Mouse (Mus musculus) adrenal gland, postnatal 36 days (tissue): ENCODE data around the gene Traf3ip2. TPM values are rescaled to one million over a fixed set of nuclear protein-coding genes. Genes with fewer than 3 reads are reported as not detected.

Experiments used
- DNase-seq, 2 experiments: peaks; one replicate each; pipeline ENCODE4 v3.0.0; 2021; ENCODE audit warnings: mixed read lengths in 1 of 2
- total RNA-seq, 2 experiments: library from RNA; stranded (reverse); gene quantifications; 2 replicates each; pipeline ENCODE4 v1.2.3; 2021

Gene Traf3ip2
- total RNA-seq, 2 experiments from 2014 or later, result 12.5 to 18.9 TPM

DNA sequence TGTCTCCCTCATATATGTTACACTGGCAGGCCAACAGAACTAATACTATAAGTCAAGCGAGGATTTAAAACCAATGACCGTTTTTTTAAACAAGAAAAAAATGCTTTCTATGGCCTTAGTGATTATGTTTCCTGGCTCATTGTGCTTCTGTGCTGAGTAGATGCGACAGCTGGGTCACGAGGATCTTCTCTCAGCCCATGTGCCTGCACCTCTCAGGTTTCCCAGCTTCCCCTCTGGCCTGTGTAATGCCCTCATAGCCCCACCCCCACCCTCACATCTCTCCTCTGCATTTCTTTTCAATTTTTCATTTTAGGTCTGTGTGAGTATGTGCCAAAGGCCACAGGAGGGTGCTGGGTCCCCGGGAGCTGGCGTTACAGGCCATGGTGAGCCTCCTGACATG lies 20.6 kb downstream of the Traf3ip2 start:
- DNase-seq, result no peak

GRCm38 (mm10) chr10:39634423-39635101 lies 21.8 kb downstream of the Traf3ip2 start:
- no peak for DNase-seq

- DNase-seq, result no peak
Measured at GRCm38 (mm10) chr10:39638862-39639261, 26.1 kb downstream of the Traf3ip2 start.

DNA sequence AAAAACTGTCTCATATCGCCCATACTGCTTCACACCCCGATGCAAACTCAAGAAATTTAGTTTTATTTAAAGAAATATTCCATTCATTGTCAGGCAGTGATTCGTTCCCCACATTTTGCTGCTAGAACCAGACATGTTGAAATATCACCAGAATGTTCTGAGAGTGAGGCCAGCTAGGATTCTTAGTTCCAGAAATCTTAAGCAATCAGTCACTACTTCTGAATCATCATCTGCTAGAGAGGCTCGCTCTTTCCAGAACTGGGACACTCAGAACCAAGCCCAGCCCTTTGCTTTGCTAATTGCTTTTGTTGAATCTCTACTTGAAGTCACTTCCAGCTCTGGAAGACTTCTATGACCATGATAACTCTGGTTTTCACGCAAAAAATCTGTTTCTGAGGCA lies 27.0 kb downstream of the Traf3ip2 start:
- DNase-seq, result peak in 1 of 2 experiments; percentile 48

GRCm38 (mm10) chr10:39640817-39641226 lies 28.1 kb downstream of the Traf3ip2 start:
- peak; percentile 51 to 64 for DNase-seq

DNA sequence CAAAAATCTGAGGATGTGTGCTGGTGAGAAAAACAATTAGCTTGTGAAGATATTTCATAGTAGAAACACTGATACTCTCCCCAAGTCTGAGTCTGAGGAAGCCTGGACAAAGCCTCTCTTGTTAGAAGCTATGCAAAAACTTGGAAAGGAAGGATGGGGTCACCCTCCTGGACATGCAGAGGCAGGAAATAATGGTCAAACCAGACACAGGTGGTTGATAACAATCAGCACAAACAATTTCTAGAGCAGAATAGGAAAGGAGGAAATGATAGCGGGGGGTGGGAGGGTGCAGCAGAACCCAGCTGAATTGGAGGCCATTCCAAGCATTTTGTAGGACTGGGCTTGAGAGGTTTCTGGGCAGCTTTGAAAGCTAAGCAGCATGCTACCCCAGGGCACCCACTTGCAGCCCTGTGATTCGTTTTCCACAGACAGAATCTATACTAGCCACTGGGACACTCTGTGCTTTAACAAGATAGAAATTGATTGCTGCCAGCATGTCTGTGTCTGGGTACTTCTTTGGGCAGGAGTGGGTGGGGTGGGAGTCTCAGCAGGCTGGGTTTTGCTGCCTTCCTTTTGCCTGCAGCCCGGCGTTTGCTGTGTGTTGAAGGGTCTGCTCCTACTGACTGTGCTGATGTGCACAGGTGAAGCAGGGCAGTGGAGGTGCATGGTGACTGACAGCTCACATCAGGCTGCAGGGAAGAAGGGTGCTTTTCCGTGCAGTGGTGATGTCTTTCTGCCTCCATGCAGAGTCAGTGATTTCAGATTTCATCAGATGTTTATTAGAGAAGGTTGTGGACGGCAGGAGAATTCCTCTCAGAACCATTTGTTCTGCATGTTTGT lies 33.3 kb downstream of the Traf3ip2 start:
- DNase-seq, result no peak

GRCm38 (mm10) chr10:39646629-39647019 lies 33.9 kb downstream of the Traf3ip2 start:
- peak; percentile 55 to 77 for DNase-seq

GRCm38 (mm10) chr10:39647118-39647517 lies 34.4 kb downstream of the Traf3ip2 start:
- DNase-seq, result no peak

DNA sequence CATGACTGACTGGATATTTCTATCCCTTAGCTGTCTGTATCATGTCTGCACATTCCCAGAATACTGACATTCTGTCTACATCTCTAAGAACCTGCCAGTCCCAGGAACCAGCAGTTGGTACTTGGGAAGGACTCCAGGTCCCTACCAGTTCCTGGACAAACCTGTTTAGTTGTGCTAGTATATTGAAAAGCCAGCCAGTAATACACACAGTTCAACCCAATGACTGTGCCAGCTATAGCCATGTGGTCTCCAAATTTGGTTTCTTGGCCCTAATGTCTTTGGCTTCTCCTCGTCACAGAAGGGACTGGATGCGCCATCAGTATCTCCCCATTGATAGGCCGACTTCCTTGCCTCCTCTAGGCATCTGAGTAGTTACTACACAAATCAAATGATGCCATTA lies 35.5 kb downstream of the Traf3ip2 start:
- DNase-seq, result no peak

GRCm38 (mm10) chr10:39649550-39649949 lies 36.8 kb downstream of the Traf3ip2 start:
- DNase-seq, result no peak

DNA sequence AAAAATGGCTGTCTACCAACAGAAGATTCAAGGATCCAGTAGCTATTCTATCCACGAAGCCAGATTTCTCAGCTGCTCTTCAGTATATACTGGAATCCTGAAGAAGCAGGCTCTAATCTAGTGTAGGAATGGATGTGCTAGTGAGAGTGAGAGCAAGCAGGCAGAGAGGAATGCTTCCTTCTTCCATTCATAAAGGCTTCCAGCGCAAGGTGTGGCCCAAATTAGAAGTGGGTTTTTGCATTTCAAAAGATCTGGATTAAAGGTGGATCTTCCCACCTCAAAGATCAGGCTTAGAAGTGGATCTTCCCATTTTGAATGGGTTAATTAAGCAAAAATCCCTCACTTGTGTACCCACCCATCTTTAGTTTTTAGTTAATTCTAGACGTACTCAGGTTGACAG lies 37.6 kb downstream of the Traf3ip2 start:
- no peak for DNase-seq

DNA sequence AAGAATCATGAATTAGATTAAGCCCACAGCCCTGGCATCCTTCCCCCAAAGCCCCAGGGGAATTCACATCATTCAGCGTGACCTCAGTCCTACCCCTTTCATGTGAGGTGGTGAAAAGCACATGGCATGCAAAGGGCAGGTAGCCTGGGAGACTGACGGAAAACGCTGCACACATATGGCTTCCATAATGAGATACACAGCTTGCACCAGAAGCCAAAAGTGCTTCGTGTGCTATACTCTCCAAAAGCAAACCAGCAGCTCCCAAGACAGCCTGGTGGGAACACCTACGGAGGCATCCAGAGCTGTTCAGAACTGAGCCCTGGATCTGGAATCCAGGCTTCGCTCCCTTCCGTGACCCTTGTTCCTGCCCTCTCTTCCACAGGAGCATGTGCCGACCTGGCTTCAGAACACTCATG lies 41.3 kb downstream of the Traf3ip2 start:
- DNase-seq, result no peak

DNA sequence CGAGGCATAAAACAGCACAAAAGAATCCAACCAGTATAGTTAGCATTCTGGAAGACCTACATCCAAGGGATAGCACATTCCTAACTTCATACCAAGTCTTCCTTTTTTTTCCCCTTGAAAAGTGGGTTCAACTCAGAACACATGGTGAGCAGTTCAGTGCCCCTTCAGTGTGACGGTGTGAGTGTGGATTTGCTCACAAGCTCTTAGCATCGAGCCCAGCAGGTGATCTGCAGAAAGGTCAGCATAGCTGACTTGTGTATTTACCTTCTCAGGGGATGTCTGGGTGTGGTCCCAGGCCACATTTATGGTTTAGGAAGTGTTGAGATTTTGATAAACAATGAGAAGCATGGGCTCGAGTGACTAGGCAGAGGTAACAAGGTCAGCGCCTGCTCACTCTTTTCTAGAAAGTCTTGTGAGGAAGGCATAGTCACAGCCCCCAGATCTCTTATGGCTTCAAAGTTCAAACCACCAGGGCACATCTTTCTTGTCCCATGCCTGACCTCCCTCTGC lies 46.2 kb downstream of the Traf3ip2 start:
- DNase-seq, result no peak

DNA sequence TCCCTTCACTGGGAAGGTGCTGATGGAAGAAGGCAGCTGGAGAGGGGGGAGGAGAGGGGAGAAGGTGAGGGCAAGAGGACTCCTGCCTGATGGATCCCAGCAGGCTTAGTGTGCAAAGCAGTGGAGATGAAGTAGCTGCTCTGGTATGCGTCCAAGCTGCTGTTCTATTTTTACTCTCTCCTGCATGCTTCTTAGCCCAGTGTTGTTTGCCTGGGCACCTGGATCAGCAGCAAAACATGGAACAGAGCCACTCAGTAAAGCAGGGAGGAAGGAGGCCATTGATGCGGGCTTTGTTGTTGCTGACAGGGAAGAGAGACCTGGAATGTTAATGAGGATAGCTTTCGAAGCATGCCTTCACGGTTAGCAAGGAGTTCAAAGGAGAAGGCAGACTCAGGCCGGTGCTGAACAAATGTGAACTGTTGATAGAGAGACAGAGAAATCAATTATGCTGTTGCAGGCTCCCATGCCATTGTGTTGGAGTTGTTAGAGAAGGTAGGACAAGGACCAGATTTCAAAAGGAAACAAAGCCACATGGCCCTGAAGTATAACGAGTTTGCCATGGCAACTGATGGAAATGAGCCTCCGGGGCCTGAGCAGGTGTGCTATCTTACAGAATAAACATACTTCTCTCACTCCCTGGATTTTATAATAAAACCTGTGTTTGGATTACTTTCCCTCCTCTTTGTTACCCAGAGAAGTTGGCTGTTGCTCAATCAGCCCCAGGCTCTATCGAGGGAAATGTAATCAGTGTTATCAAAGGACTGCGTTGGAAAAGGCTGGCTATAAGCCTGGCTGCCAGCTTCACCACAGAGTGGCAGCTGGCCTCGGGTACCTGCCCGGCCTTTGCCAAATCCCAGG lies 46.9 kb downstream of the Traf3ip2 start:
- peak in 1 of 2 experiments; percentile 58 for DNase-seq

DNA sequence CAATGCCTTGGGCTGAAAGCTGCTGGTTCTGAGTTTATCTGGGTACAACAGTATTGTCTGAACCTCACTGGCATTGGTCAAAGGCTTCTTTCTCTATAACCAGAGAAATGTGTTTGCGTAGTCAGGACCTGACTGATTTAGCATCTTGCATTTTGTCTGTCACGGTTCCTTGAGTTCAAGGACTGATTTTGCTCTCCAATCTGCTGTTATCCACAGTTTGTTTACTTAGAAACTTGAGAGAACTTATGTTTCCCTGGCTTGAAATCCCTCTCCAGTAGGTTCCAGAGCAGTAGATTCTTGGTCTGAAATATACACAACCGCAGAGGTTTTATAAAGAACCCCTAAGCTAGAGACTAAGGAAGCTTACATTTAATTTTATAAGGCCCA lies 47.5 kb downstream of the Traf3ip2 start:
- DNase-seq, result no peak

GRCm38 (mm10) chr10:39660698-39661097 lies 48.0 kb downstream of the Traf3ip2 start:
- no peak for DNase-seq

DNA sequence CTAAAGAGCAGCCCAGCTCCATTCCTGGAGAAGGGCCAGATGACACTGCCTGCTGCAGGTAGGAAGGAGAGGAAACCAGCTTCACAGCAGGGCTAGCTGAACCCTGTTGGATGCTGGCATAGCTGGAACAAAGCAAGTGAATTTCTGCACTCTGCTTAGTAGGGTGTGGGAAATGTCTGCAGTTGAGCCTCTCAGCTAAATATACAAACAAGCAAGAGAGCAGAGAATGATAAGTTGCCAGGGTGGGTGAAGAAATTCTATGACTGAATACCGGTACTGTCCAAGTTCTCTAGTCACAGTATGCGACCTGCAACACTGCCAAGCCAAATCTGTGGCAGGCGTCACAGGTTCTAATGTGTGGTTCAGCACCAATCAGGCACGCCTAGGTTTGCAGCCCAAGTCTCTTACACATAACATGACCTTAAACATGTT lies 52.4 kb downstream of the Traf3ip2 start:
- DNase-seq, result no peak

GRCm38 (mm10) chr10:39666027-39666426 lies 53.3 kb downstream of the Traf3ip2 start:
- no peak for DNase-seq

DNA sequence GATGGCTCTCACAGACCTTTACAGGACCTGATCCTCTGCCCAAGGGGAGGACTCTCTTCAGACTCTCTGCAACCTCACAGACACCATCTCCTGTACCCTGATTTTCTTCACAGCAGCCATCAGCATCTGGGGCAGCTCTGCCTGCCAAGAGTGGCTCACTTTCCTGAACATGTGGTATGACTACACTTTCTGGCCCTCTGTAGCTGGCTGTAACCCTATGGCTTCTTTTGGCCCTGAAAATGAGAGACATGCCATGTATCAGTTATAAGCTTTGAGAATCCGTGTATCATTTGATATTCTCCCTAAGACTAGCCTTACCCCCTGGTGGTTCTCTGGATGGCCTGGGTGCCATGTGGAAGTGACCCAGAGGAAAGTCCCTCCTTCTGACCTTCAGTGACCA lies 58.7 kb downstream of the Traf3ip2 start:
- DNase-seq, result no peak

- DNase-seq, result no peak
Measured at GRCm38 (mm10) chr10:39672547-39673051, 59.9 kb downstream of the Traf3ip2 start.

DNA sequence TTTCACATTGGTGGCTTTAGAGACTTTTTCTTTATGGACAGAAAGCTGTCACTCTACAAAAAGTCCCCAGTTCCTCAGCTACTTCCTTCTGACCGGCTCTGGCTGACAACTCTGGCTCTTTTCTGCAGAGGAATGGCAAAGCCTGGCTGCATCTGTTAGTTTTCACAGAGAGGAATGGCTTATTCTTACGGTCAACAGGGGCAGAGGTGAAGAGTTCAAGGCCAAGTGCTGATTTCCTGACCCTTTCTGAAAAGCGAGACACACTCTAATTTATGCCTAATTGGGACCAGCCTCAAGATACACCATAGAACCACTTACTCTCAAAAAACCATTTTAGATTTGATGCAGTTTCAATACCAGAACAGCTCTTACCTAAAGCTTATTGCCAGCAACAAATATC lies 61.4 kb downstream of the Traf3ip2 start:
- no peak for DNase-seq

DNA sequence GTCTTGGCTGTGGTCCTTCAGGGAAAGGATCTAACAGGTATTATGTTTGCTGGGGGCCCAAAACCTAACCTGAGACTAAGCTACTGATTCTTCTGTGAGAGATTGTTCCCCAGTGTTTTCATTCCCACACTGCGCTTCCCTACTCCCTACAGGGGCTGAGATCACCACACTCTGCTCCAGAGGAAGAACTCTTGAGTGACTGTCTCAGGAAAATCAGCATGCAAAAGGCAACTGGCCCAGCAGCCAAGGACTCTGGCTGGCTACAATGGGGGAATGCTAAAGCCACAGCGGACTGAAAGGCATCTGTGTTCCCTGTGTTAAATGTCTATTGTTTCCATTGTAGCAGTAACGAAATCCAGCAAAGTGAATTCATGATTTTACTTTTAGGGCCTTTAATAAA lies 62.0 kb downstream of the Traf3ip2 start:
- DNase-seq, result no peak
